In the genomic region with DNA sequence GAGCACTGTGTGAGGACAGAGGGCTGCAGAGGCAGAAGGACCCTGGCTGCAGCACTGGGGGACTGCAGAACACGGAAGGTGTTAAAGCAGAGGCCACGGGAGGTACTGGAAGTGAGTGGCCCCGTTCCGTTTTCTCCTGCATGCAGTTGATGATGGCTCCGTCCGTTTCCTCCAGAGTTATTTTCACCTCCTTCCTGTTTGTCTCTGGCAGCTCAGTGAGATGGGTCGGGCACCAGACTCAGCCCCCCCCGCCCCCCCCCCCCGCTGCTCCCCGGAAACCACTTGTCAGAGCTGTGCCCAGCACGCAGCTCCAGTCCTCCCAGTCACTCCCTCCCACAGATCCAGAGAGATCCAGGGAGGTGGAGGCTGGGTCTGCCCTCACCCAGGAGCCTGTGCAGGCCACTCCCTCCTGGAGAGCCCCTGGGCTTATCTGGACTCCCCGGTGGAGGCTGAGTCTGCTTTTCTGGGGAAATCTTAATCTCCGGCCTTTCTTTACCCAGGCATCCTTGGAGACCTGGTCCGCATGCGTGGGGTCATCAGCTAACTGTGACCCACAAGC, we compare ENCODE assay signal across 8 mouse cellular contexts. TPM values are rescaled to one million over a fixed set of nuclear protein-coding genes. Genes with fewer than 3 reads are reported as not detected.
DNase-seq lines count a peak whose midpoint lies in the region; ATAC-seq and TF ChIP-seq lines count a peak whose summit lies in the region.

No protein-coding gene starts in this region.

- peaks cover 32% of the 10 kb centered on the region for H3K4me1 ChIP-seq in hindbrain, embryonic 10.5 days (replicated peaks)
- H3K4me1 ChIP-seq in hindbrain, embryonic 11.5 days (replicated peaks; ENCODE audit: control insufficient read depth, insufficient read depth, low read length), result peaks cover 10% of the 10 kb centered on the region; the same call in 1 of the 2 replicates
- peaks cover 8% of the 10 kb centered on the region for H3K4me1 ChIP-seq in bone marrow, adult 2 months (ENCODE audit: control insufficient read depth, insufficient read depth, low read length)
- H3K4me1 ChIP-seq in stomach, postnatal 0 days (replicated peaks; ENCODE audit: control insufficient read depth, insufficient read depth), result 0 out of 2 replicates have a peak, but pooled peaks cover 3% of the 10 kb centered on the region

- H3K4me3 ChIP-seq in hindbrain, embryonic 10.5 days, result peak overlapping the region; percentile 49
- H3K4me3 ChIP-seq in hindbrain, embryonic 11.5 days (ENCODE audit: low read depth, low read length), result no peak overlapping the region
- H3K4me3 ChIP-seq in bone marrow, adult 2 months (replicated peaks; ENCODE audit: control insufficient read depth, low read depth, low read length), result peak overlapping the region; percentile 82
- H3K4me3 ChIP-seq in stomach, postnatal 0 days (ENCODE audit: low read depth, low read length), result no peak overlapping the region

- peaks cover 71% of the 10 kb centered on the region for H3K27me3 ChIP-seq in hindbrain, embryonic 10.5 days (ENCODE audit: insufficient read depth, poor library complexity, severe bottlenecking)
- H3K27me3 ChIP-seq in hindbrain, embryonic 11.5 days (ENCODE audit: control insufficient read depth, insufficient read depth, low read length), result peaks cover 30% of the 10 kb centered on the region
- no peaks in the 10 kb centered on the region for H3K27me3 ChIP-seq in stomach, postnatal 0 days (ENCODE audit: control insufficient read depth, insufficient read depth, low read length)

- H3K27ac ChIP-seq in hindbrain, embryonic 10.5 days, result peak overlapping the region; percentile 86
- no peak overlapping the region for H3K27ac ChIP-seq in hindbrain, embryonic 11.5 days (ENCODE audit: low read depth, low read length)
- H3K27ac ChIP-seq in bone marrow, adult 2 months (ENCODE audit: control insufficient read depth, insufficient read depth, low read depth, low read length, poor library complexity), result peak overlapping the region; percentile 92
- H3K27ac ChIP-seq in stomach, postnatal 0 days (replicated peaks), result peak overlapping the region; percentile 24; the same call in 1 of the 2 replicates

- peak; percentile 15 for DNase-seq in hindbrain, embryonic 10.5 days (ENCODE audit: low spot score)
- DNase-seq in hindbrain, embryonic 11.5 days (ENCODE audit: low spot score), result no peak
- peak; percentile 74 for DNase-seq in lung, postnatal 10 days
- DNase-seq in stomach, postnatal 0 days (ENCODE audit: low spot score), result peak; percentile 57
- DNase-seq in urinary bladder, adult 18-20 months (ENCODE audit: low spot score in 2 of 2), result no peak
- no peak for DNase-seq in cerebellum, postnatal 25 days

- 5% methylated on average over 15 of the region's 15 CpGs for WGBS in hindbrain, embryonic 10.5 days
- WGBS in hindbrain, embryonic 11.5 days, result 5% methylated on average over 15 of the region's 15 CpGs
- 6% methylated on average over 15 of the region's 15 CpGs for WGBS in bone marrow, adult 2 months
- 6% methylated on average over 15 of the region's 15 CpGs for WGBS in stomach, postnatal 0 days

- H3K9me3 ChIP-seq in hindbrain, embryonic 10.5 days, result no peaks in the 10 kb centered on the region
- H3K9me3 ChIP-seq in hindbrain, embryonic 11.5 days (ENCODE audit: control insufficient read depth, low read length), result no peaks in the 10 kb centered on the region
- no peaks in the 10 kb centered on the region for H3K9me3 ChIP-seq in stomach, postnatal 0 days (ENCODE audit: control insufficient read depth, low read length)

- peak; percentile 40; the same call in 1 of the 2 replicates for TF ChIP-seq POLR2A in bone marrow, adult 2 months (IDR thresholded peaks at IDR 0.05; ENCODE audit: borderline replicate concordance, control insufficient read depth, low read depth, low read length)

- no peak for ATAC-seq in hindbrain, embryonic 11.5 days (ENCODE audit: low FRiP score)
- ATAC-seq in inflammation-experienced regulatory T-cells, adult 6 months, result peak; percentile 24
- ATAC-seq in stomach, postnatal 0 days (ENCODE audit: low FRiP score, low TSS enrichment), result peak; percentile 42; the same call in 1 of the 2 replicates

- no peak overlapping the region for H3K9ac ChIP-seq in hindbrain, embryonic 11.5 days (ENCODE audit: low read depth, low read length)
- no peak overlapping the region for H3K9ac ChIP-seq in stomach, postnatal 0 days (ENCODE audit: low read length)

- peaks cover 11% of the 10 kb centered on the region; the same call in 1 of the 2 replicates for H3K36me3 ChIP-seq in hindbrain, embryonic 10.5 days
- H3K36me3 ChIP-seq in hindbrain, embryonic 11.5 days (ENCODE audit: control insufficient read depth, insufficient read depth, low read length), result no peaks in the 10 kb centered on the region
- no peaks in the 10 kb centered on the region for H3K36me3 ChIP-seq in stomach, postnatal 0 days (ENCODE audit: control insufficient read depth, insufficient read depth, low read length)

- no peak overlapping the region for H3K4me2 ChIP-seq in hindbrain, embryonic 11.5 days (replicated peaks; ENCODE audit: low read depth, low read length)
- H3K4me2 ChIP-seq in stomach, postnatal 0 days (replicated peaks; ENCODE audit: low read depth), result peak overlapping the region; percentile 27

- 0 out of 2 replicates have a peak, but pooled peaks have one; percentile 13 for TF ChIP-seq CTCF in bone marrow, adult 2 months (IDR thresholded peaks at IDR 0.05; ENCODE audit: control insufficient read depth, insufficient read depth, low read length)
- 0 out of 2 replicates have a peak, but pooled peaks have one; percentile 4 for TF ChIP-seq CTCF in stomach, postnatal 0 days (IDR thresholded peaks at IDR 0.05; ENCODE audit: low read depth)

- TF ChIP-seq EP300 in stomach, postnatal 0 days (optimal IDR thresholded peaks at IDR 0.05), result no peak

RNA-seq across cellular contexts. Expression of a gene that starts 2.4 kb away (rescaled TPM):
- 8.4 and 9.0 TPM in 2 replicates for polyA plus RNA-seq in hindbrain, embryonic 10.5 days (2016; fragmentation: Nextera tagmentation; extraction: Ambion mirVana)
- 4.1 and 4.3 TPM in 2 replicates for polyA plus RNA-seq in hindbrain, embryonic 11.5 days (2014; fragmentation: Nextera tagmentation; extraction: Ambion mirVana)
- 111 and 291 TPM in 2 replicates for polyA plus RNA-seq in bone marrow, adult 2 months (2011; ENCODE audit: insufficient read depth, insufficient read length, low replicate concordance, missing spikeins)
- 100 to 1,000 TPM; 242 to 254 (median 251) TPM for polyA plus RNA-seq in inflammation-experienced regulatory T-cells, adult 6 months (2017; shearing (Covaris generic))
- polyA plus RNA-seq in stomach, postnatal 0 days (2015; fragmentation: Nextera tagmentation; extraction: Ambion mirVana), result 2.0 TPM in 2 replicates

RNA-seq across cellular contexts. Expression of a gene that starts 20.8 kb away (rescaled TPM):
- polyA plus RNA-seq in hindbrain, embryonic 10.5 days (2016; fragmentation: Nextera tagmentation; extraction: Ambion mirVana), result 261 and 268 TPM in 2 replicates
- 215 and 222 TPM in 2 replicates for polyA plus RNA-seq in hindbrain, embryonic 11.5 days (2014; fragmentation: Nextera tagmentation; extraction: Ambion mirVana)
- polyA plus RNA-seq in bone marrow, adult 2 months (2011; ENCODE audit: insufficient read depth, insufficient read length, low replicate concordance, missing spikeins), result 35.6 and 44.5 TPM in 2 replicates
- polyA plus RNA-seq in inflammation-experienced regulatory T-cells, adult 6 months (2017; shearing (Covaris generic)), result 100 to 1,000 TPM; 137 to 227 (median 211) TPM
- polyA plus RNA-seq in stomach, postnatal 0 days (2015; fragmentation: Nextera tagmentation; extraction: Ambion mirVana), result 121 and 122 TPM in 2 replicates

RNA-seq across cellular contexts. Expression of a gene that starts 22.5 kb away (rescaled TPM):
- 4.4 and 6.0 TPM in 2 replicates for polyA plus RNA-seq in hindbrain, embryonic 10.5 days (2016; fragmentation: Nextera tagmentation; extraction: Ambion mirVana)
- polyA plus RNA-seq in hindbrain, embryonic 11.5 days (2014; fragmentation: Nextera tagmentation; extraction: Ambion mirVana), result 2.6 TPM in 2 replicates
- polyA plus RNA-seq in bone marrow, adult 2 months (2011; ENCODE audit: insufficient read depth, insufficient read length, low replicate concordance, missing spikeins), result 54.3 and 96.9 TPM in 2 replicates
- 10 to 100 TPM; 10.7 to 14.2 (median 13.3) TPM for polyA plus RNA-seq in inflammation-experienced regulatory T-cells, adult 6 months (2017; shearing (Covaris generic))
- polyA plus RNA-seq in stomach, postnatal 0 days (2015; fragmentation: Nextera tagmentation; extraction: Ambion mirVana), result 2.6 and 3.2 TPM in 2 replicates

RNA-seq across cellular contexts. Expression of a gene that starts 28.1 kb away (rescaled TPM):
- 681 and 705 TPM in 2 replicates for polyA plus RNA-seq in hindbrain, embryonic 10.5 days (2016; fragmentation: Nextera tagmentation; extraction: Ambion mirVana)
- 543 and 552 TPM in 2 replicates for polyA plus RNA-seq in hindbrain, embryonic 11.5 days (2014; fragmentation: Nextera tagmentation; extraction: Ambion mirVana)
- 948 and 2,392 TPM in 2 replicates for polyA plus RNA-seq in bone marrow, adult 2 months (2011; ENCODE audit: insufficient read depth, insufficient read length, low replicate concordance, missing spikeins)
- 100 to 1,000 TPM; 346 to 445 (median 381) TPM for polyA plus RNA-seq in inflammation-experienced regulatory T-cells, adult 6 months (2017; shearing (Covaris generic))
- 435 and 445 TPM in 2 replicates for polyA plus RNA-seq in stomach, postnatal 0 days (2015; fragmentation: Nextera tagmentation; extraction: Ambion mirVana)

RNA-seq across cellular contexts. Expression of a gene that starts 30.4 kb away (rescaled TPM):
- 201 and 223 TPM in 2 replicates for polyA plus RNA-seq in hindbrain, embryonic 10.5 days (2016; fragmentation: Nextera tagmentation; extraction: Ambion mirVana)
- polyA plus RNA-seq in hindbrain, embryonic 11.5 days (2014; fragmentation: Nextera tagmentation; extraction: Ambion mirVana), result 180 and 221 TPM in 2 replicates
- polyA plus RNA-seq in bone marrow, adult 2 months (2011; ENCODE audit: insufficient read depth, insufficient read length, low replicate concordance, missing spikeins), result 41.7 and 92.4 TPM in 2 replicates
- polyA plus RNA-seq in inflammation-experienced regulatory T-cells, adult 6 months (2017; shearing (Covaris generic)), result 100 to 1,000 TPM; 672 to 989 (median 979) TPM
- 236 and 245 TPM in 2 replicates for polyA plus RNA-seq in stomach, postnatal 0 days (2015; fragmentation: Nextera tagmentation; extraction: Ambion mirVana)

Comparison
In these comparisons a context has a peak if more than half of its experiments do, and no peak if none do; other contexts are left out.
1. DNase-seq: peak in hindbrain, embryonic 10.5 days (single experiment), lung, postnatal 10 days (single experiment) and stomach, postnatal 0 days (single experiment); none in hindbrain, embryonic 11.5 days (single experiment), urinary bladder, adult 18-20 months (0 of 2) and cerebellum, postnatal 25 days (0 of 2).
2. H3K4me3 ChIP-seq: peak in hindbrain, embryonic 10.5 days (single experiment) and bone marrow, adult 2 months (single experiment); none in hindbrain, embryonic 11.5 days (single experiment) and stomach, postnatal 0 days (single experiment).
3. RNA of a gene that starts 2.4 kb away (polyA plus RNA-seq): 111 to 291 TPM in bone marrow, adult 2 months and 242 to 254 TPM in inflammation-experienced regulatory T-cells, adult 6 months; 8.4 to 9.0 TPM in hindbrain, embryonic 10.5 days, 4.1 to 4.3 TPM in hindbrain, embryonic 11.5 days and 2.0 TPM in stomach, postnatal 0 days; every median in the first group is over 10 times any median in the second.